Mouse (Mus musculus): Measurements from ENCODE around the gene Batf. TPM values are rescaled to one million over a fixed set of nuclear protein-coding genes. Genes with fewer than 3 reads are reported as not detected.

Gene Batf
- polyA plus RNA-seq, 1 experiment from 2014 or later, result 4.3 TPM

- H3K4me2 ChIP-seq, result no peak overlapping the region
- H3K27me3 ChIP-seq, result no peaks in the 10 kb centered on the region
- DNase-seq (no peak), ATAC-seq (ENCODE audit: low read depth) (no peak)
- no peaks in the 10 kb centered on the region for H3K36me3 ChIP-seq
- no peaks in the 10 kb centered on the region for H3K9me3 ChIP-seq (replicated peaks)
- H3K27ac ChIP-seq, result no peak overlapping the region
- H3K4me1 ChIP-seq (replicated peaks), result no peaks in the 10 kb centered on the region
- H3K9ac ChIP-seq, result no peak overlapping the region
- WGBS (ENCODE audit: insufficient replicate concordance), result 51% methylated on average over 3 of the region's 3 CpGs
- no peak overlapping the region for H3K4me3 ChIP-seq (replicated peaks)
These were observed 70.6 kb downstream of the Batf start for GRCm38 (mm10) chr12:85757074-85757473.

Small RNAs within 50 kb of the gene (microRNA-seq; reads per million reads assigned to microRNA genes)
- not detected for gene Gm47285

Other genes with a start within 250 kb of the Batf start
- gene Fos, start 212.8 kb upstream of the Batf start, polyA plus RNA-seq (2015; fragmentation: Nextera tagmentation; extraction: Ambion mirVana), result 1.5 and 1.7 TPM in 2 replicates
- 0.12 and 0.17 TPM in 2 replicates for gene Jdp2, start 87.6 kb upstream of the Batf start, polyA plus RNA-seq (2015; fragmentation: Nextera tagmentation; extraction: Ambion mirVana)
- 3.8 and 5.4 TPM in 2 replicates for gene Flvcr2, start 59.9 kb downstream of the Batf start, polyA plus RNA-seq (2015; fragmentation: Nextera tagmentation; extraction: Ambion mirVana)
- gene Erg28, start 137.9 kb downstream of the Batf start, polyA plus RNA-seq (2015; fragmentation: Nextera tagmentation; extraction: Ambion mirVana), result 93.5 and 115 TPM in 2 replicates
- gene Ttll5, start 138.0 kb downstream of the Batf start, polyA plus RNA-seq (2015; fragmentation: Nextera tagmentation; extraction: Ambion mirVana), result 5.0 and 6.4 TPM in 2 replicates

All from liver, embryonic 13.5 days (tissue).